ENCODE assay signal across 12 mouse cellular contexts in genomic region chr11:98061904-98062562, GRCm38 (mm10). TPM values are rescaled to one million over a fixed set of nuclear protein-coding genes. Genes with fewer than 3 reads are reported as not detected.
DNase-seq lines count a peak whose midpoint lies in the region; ATAC-seq lines count a peak whose summit lies in the region.
"Had no signal": no experiment of that assay in that cellular context is flagged by ENCODE, and none has a peak within 500 bp of the region (broad histone marks: within the 10 kb centered on the region; RNA-seq: fewer than 3 reads in every experiment).

No protein-coding gene starts in this region.

- no peak overlapping the region for H3K4me2 ChIP-seq in midbrain, embryonic 11.5 days
- no peak overlapping the region for H3K4me2 ChIP-seq in midbrain, embryonic 13.5 days (replicated peaks)
- H3K4me2 ChIP-seq: intestine, embryonic 15.5 days; limb, embryonic 13.5 days; midbrain, embryonic 12.5 days had no signal

- WGBS in midbrain, embryonic 11.5 days, result 61% methylated on average over 6 of the region's 6 CpGs
- 59% methylated on average over 6 of the region's 6 CpGs for WGBS in midbrain, embryonic 10.5 days
- 64% methylated on average over 6 of the region's 6 CpGs for WGBS in midbrain, embryonic 13.5 days

- H3K4me3 ChIP-seq in midbrain, embryonic 11.5 days (ENCODE audit: low read depth, low read length), result no peak overlapping the region
- no peak overlapping the region for H3K4me3 ChIP-seq in midbrain, embryonic 10.5 days
- no peak overlapping the region for H3K4me3 ChIP-seq in midbrain, embryonic 13.5 days (replicated peaks)
- H3K4me3 ChIP-seq: intestine, embryonic 15.5 days; limb, embryonic 13.5 days; midbrain, embryonic 12.5 days had no signal

- no peak overlapping the region for H3K27ac ChIP-seq in midbrain, embryonic 11.5 days (ENCODE audit: low read depth, low read length)
- H3K27ac ChIP-seq in midbrain, embryonic 10.5 days (replicated peaks), result no peak overlapping the region
- H3K27ac ChIP-seq in midbrain, embryonic 13.5 days, result no peak overlapping the region
- H3K27ac ChIP-seq: intestine, embryonic 15.5 days; limb, embryonic 13.5 days; midbrain, embryonic 12.5 days had no signal

- no peaks in the 10 kb centered on the region for H3K4me1 ChIP-seq in midbrain, embryonic 11.5 days (ENCODE audit: control insufficient read depth, insufficient read depth, low read length)
- H3K4me1 ChIP-seq in midbrain, embryonic 10.5 days, result peaks cover 31% of the 10 kb centered on the region
- H3K4me1 ChIP-seq in midbrain, embryonic 13.5 days (replicated peaks), result peaks cover 12% of the 10 kb centered on the region

- intact Hi-C loops in heart, postnatal 25 days (cut with DNase I), result no loop called here

- DNase-seq in heart, postnatal 4 days, result peak; percentile 83
- DNase-seq in heart, postnatal 25 days (ENCODE audit: low spot score), result no peak
- DNase-seq in urinary bladder, postnatal 25 days (ENCODE audit: low spot score), result peak; percentile 25
- DNase-seq in urinary bladder, adult 18-20 months (ENCODE audit: low spot score in 2 of 2), result no peak
- peak; percentile 80 to 89 for DNase-seq in cerebellum, postnatal 14 days
- no peak for DNase-seq in midbrain, embryonic 11.5 days (ENCODE audit: low spot score, missing footprints)
- no peak for DNase-seq in midbrain, embryonic 10.5 days (ENCODE audit: low spot score)
- DNase-seq: thymus, postnatal 4 days had no signal

- no peak for ATAC-seq in midbrain, embryonic 11.5 days (ENCODE audit: low FRiP score)
- ATAC-seq in midbrain, embryonic 13.5 days, result no peak
- ATAC-seq: intestine, embryonic 15.5 days had no signal

- no peaks in the 10 kb centered on the region for H3K9me3 ChIP-seq in midbrain, embryonic 11.5 days (ENCODE audit: control insufficient read depth, low read length)
- no peaks in the 10 kb centered on the region for H3K9me3 ChIP-seq in midbrain, embryonic 10.5 days (replicated peaks)
- no peaks in the 10 kb centered on the region for H3K9me3 ChIP-seq in midbrain, embryonic 13.5 days
- H3K9me3 ChIP-seq: intestine, embryonic 15.5 days had no signal

- H3K36me3 ChIP-seq in midbrain, embryonic 11.5 days (ENCODE audit: control insufficient read depth, insufficient read depth, low read length), result no peaks in the 10 kb centered on the region
- no peaks in the 10 kb centered on the region for H3K36me3 ChIP-seq in midbrain, embryonic 10.5 days
- no peaks in the 10 kb centered on the region for H3K36me3 ChIP-seq in midbrain, embryonic 13.5 days
- H3K36me3 ChIP-seq: intestine, embryonic 15.5 days; limb, embryonic 13.5 days; midbrain, embryonic 12.5 days had no signal

- no peak overlapping the region for H3K9ac ChIP-seq in midbrain, embryonic 11.5 days (ENCODE audit: low read length)
- no peak overlapping the region for H3K9ac ChIP-seq in midbrain, embryonic 13.5 days (replicated peaks)
- H3K9ac ChIP-seq: intestine, embryonic 15.5 days; limb, embryonic 13.5 days; midbrain, embryonic 12.5 days had no signal

- H3K27me3 ChIP-seq in midbrain, embryonic 11.5 days (ENCODE audit: control insufficient read depth, insufficient read depth, low read length), result no peaks in the 10 kb centered on the region
- peaks cover 22% of the 10 kb centered on the region; the same call in 1 of the 2 replicates for H3K27me3 ChIP-seq in midbrain, embryonic 10.5 days (ENCODE audit: low read depth, poor library complexity, severe bottlenecking)
- H3K27me3 ChIP-seq in midbrain, embryonic 13.5 days, result 0 out of 2 replicates have a peak, but pooled peaks cover 4% of the 10 kb centered on the region
- H3K27me3 ChIP-seq: limb, embryonic 13.5 days had no signal

RNA-seq across cellular contexts. Expression of gene Stac2, which starts 8.8 kb away (rescaled TPM):
- under 1 TPM; 0.64 to 0.81 TPM for total RNA-seq in heart, postnatal 4 days (2021)
- under 1 TPM; 0.13 to 0.25 TPM for total RNA-seq in heart, postnatal 25 days (2021)
- polyA plus RNA-seq in midbrain, embryonic 11.5 days (2014; fragmentation: Nextera tagmentation; extraction: Ambion mirVana), result 0.37 and 0.47 TPM in 2 replicates
- 0.40 and 0.41 TPM in 2 replicates for polyA plus RNA-seq in midbrain, embryonic 10.5 days (2016; fragmentation: Nextera tagmentation; extraction: Ambion mirVana)
- polyA plus RNA-seq in midbrain, embryonic 13.5 days (2015; fragmentation: Nextera tagmentation; extraction: Ambion mirVana), result 1.6 and 1.7 TPM in 2 replicates

RNA-seq across cellular contexts. Expression of gene Rpl19, which starts 35.5 kb away (rescaled TPM):
- total RNA-seq in heart, postnatal 4 days (2021), result 100 to 1,000 TPM; 795 to 849 TPM
- 100 to 1,000 TPM; 539 to 575 TPM for total RNA-seq in heart, postnatal 25 days (2021)
- 945 and 991 TPM in 2 replicates for polyA plus RNA-seq in midbrain, embryonic 11.5 days (2014; fragmentation: Nextera tagmentation; extraction: Ambion mirVana)
- 976 and 1,159 TPM in 2 replicates for polyA plus RNA-seq in midbrain, embryonic 10.5 days (2016; fragmentation: Nextera tagmentation; extraction: Ambion mirVana)
- polyA plus RNA-seq in midbrain, embryonic 13.5 days (2015; fragmentation: Nextera tagmentation; extraction: Ambion mirVana), result 699 and 710 TPM in 2 replicates

RNA-seq across cellular contexts. Expression of gene Cacnb1, which starts 39.2 kb away (rescaled TPM):
- total RNA-seq in heart, postnatal 4 days (2021), result 1 to 10 TPM; 7.4 to 7.5 TPM
- total RNA-seq in heart, postnatal 25 days (2021), result 1 to 10 TPM; 6.0 to 6.8 TPM
- 9.7 and 10.3 TPM in 2 replicates for polyA plus RNA-seq in midbrain, embryonic 11.5 days (2014; fragmentation: Nextera tagmentation; extraction: Ambion mirVana)
- 7.8 and 12.5 TPM in 2 replicates for polyA plus RNA-seq in midbrain, embryonic 10.5 days (2016; fragmentation: Nextera tagmentation; extraction: Ambion mirVana)
- polyA plus RNA-seq in midbrain, embryonic 13.5 days (2015; fragmentation: Nextera tagmentation; extraction: Ambion mirVana), result 49.8 and 51.8 TPM in 2 replicates

Comparison
In these comparisons a context has a peak if more than half of its experiments do, and no peak if none do; other contexts are left out.
1. DNase-seq: peak in heart, postnatal 4 days (single experiment), urinary bladder, postnatal 25 days (single experiment) and cerebellum, postnatal 14 days (2 of 2); none in heart, postnatal 25 days (single experiment), urinary bladder, adult 18-20 months (0 of 2), midbrain, embryonic 11.5 days (single experiment) and midbrain, embryonic 10.5 days (single experiment).